Mouse (Mus musculus): Measurements from ENCODE around the gene Kif2a.

DNA sequence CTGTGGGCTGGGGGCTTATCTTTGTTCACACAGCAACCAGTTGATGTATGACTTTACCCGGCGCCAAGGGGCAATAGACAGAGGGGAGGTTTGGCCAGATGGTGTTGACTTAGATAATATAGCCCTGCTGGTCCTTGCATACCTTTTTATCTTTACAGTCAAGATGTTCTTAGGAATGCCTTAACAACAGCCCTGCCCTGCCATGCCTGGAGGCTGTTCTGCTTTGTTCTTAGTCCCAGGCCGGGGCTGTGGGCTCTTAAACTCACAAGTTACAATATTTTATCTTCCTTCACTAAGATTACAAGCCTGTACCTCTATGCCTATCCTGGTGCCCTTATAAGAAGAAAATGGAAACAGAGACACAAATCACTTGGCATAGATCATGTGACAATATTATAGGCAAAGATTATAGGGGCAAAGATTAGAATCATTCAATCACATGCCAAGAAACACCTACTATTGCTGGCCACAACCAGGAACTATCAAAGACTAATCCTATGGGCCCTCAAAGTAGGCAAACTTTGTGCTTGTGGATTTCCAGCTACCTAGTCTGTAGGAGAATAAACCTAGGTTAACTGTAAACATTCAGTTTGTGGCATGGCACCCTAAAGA is 108.7 kb downstream of the Kif2a start:
- TF ChIP-seq POLR2A (IDR thresholded peaks at IDR 0.05; ENCODE audit: low read depth, low read length) (no peak), CTCF (conservative IDR thresholded peaks at IDR 0.05 in 1 of 2, IDR thresholded peaks at IDR 0.05 in 1 of 2; ENCODE audit: low read depth in 2 of 2, low read length in 2 of 2) (no peak), SMC3 (IDR thresholded peaks at IDR 0.05; ENCODE audit: low read depth, low read length) (no peak), EP300 (IDR thresholded peaks at IDR 0.05; ENCODE audit: low read length) (no peak), TCF12 (IDR thresholded peaks at IDR 0.05; ENCODE audit: low read depth, low read length) (no peak), NELFE (IDR thresholded peaks at IDR 0.05; ENCODE audit: low read depth, low read length) (no peak), USF2 (conservative IDR thresholded peaks at IDR 0.05; ENCODE audit: low read depth, low read length) (no peak), TBP (conservative IDR thresholded peaks at IDR 0.05; ENCODE audit: low read depth, low read length) (no peak), GABPA (IDR thresholded peaks at IDR 0.05; ENCODE audit: insufficient replicate concordance, low read depth, low read length) (no peak), MAX (IDR thresholded peaks at IDR 0.05; ENCODE audit: low read length) (no peak), ZC3H11A (IDR thresholded peaks at IDR 0.05; ENCODE audit: low read depth, low read length) (no peak)

Measured in CH12.LX (cell line).